Comparison of ENCODE assay signal across 14 mouse cellular contexts in the genomic region with DNA sequence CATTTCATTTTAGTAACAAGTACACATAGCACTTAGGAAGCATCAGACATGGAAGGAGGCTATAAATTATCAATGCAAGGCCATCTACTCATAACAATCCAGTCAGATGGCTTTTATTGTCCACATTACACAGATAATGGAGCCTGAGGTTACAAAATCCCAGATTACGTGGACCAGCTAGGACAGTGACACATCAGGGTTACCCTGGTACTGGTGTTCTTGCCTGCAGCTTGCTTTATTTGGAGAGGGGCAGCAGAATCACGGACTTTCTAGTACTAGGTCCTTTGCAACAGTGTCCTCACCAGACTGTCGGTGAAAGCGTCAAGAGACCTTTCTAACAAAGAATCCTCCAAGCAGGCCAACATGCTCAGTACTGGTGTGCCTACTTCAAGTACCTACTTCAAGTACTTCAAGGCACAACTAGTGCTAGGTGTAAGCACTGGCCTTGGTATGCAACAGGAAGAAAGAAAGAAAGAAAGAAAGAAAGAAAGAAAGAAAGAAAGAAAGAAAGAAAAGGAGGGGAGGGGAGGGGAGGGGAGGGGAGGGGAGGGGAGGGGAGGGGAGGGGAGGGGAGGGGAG.
"Had no signal": no experiment of that assay in that cellular context is flagged by ENCODE, and none has a peak within 500 bp of the region (broad histone marks: within the 10 kb centered on the region; RNA-seq: fewer than 3 reads in every experiment).

No protein-coding gene starts in this region.

- DNase-seq: midbrain, embryonic 14.5 days; right cerebral cortex, postnatal 14 days; thymus, adult 2 months; thymus, postnatal 25 days; thymus, postnatal 4 days had no signal

- H3K27ac ChIP-seq: liver, embryonic 12.5 days; liver, embryonic 14.5 days; lung, embryonic 15.5 days; midbrain, embryonic 10.5 days; midbrain, embryonic 12.5 days; neural tube, embryonic 12.5 days; stomach, embryonic 15.5 days; stomach, postnatal 0 days had no signal

- ATAC-seq: liver, embryonic 12.5 days; midbrain, embryonic 16.5 days had no signal

- H3K4me1 ChIP-seq: liver, embryonic 12.5 days; midbrain, embryonic 10.5 days; midbrain, embryonic 12.5 days; neural tube, embryonic 12.5 days; stomach, embryonic 15.5 days had no signal

- H3K4me2 ChIP-seq: liver, embryonic 12.5 days; lung, embryonic 15.5 days; midbrain, embryonic 12.5 days; neural tube, embryonic 12.5 days; stomach, embryonic 15.5 days had no signal

- H3K4me3 ChIP-seq: liver, embryonic 12.5 days; lung, embryonic 15.5 days; midbrain, embryonic 10.5 days; midbrain, embryonic 12.5 days; neural tube, embryonic 12.5 days; stomach, embryonic 15.5 days had no signal

- H3K9ac ChIP-seq: liver, embryonic 12.5 days; liver, embryonic 14.5 days; lung, embryonic 15.5 days; midbrain, embryonic 12.5 days; neural tube, embryonic 12.5 days; stomach, embryonic 15.5 days had no signal

- H3K36me3 ChIP-seq: liver, embryonic 12.5 days; lung, embryonic 15.5 days; midbrain, embryonic 10.5 days; midbrain, embryonic 12.5 days; neural tube, embryonic 12.5 days; stomach, embryonic 15.5 days had no signal

- H3K27me3 ChIP-seq: liver, embryonic 12.5 days; lung, embryonic 15.5 days; midbrain, embryonic 12.5 days; neural tube, embryonic 12.5 days; stomach, embryonic 15.5 days had no signal

- H3K9me3 ChIP-seq: liver, embryonic 12.5 days; lung, embryonic 15.5 days; midbrain, embryonic 10.5 days; midbrain, embryonic 12.5 days; neural tube, embryonic 12.5 days; stomach, embryonic 15.5 days had no signal
